In the genomic region with DNA sequence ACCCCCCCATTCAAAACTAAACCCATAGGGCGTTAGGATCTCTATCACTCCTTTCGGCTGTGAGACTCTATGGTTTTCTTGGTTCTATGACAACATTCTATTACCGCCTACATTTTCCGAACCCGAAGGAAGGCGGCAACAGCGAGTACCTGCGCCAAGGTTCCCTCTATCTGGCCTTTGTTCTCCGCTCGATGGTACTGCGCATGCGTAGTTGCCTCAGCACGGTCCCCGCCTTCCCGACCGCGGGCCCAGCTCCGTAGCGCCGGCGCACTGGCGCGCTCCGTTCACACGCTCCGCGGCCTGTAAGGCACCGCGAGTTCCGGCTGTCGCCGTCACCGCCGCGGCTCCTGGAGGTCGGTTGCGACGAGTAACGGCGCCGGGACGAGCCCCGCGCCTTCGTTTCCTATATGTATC, we compare ENCODE assay signal across 8 mouse cellular contexts. TPM values are rescaled to one million over a fixed set of nuclear protein-coding genes. Genes with fewer than 3 reads are reported as not detected.
DNase-seq lines count a peak whose midpoint lies in the region; ATAC-seq and TF ChIP-seq lines count a peak whose summit lies in the region.

A gene (plus strand): TSS at position 239 of the 414 bp plus-strand sequence.

- intact Hi-C loops in heart, adult 2 months (cut with DNase I), result loop anchor here (1.0 kb wide), 1 partner anchor 25 kb away; no protein-coding TSS in a partner anchor

- WGBS in embryonic facial prominence, embryonic 14.5 days, result under 1% methylated on average over 44 of the region's 45 CpGs
- WGBS in heart, adult 2 months, result under 1% methylated on average over 45 of the region's 45 CpGs
- WGBS in limb, embryonic 13.5 days, result under 1% methylated on average over 45 of the region's 45 CpGs
- under 1% methylated on average over 45 of the region's 45 CpGs for WGBS in midbrain, embryonic 16.5 days

- peaks cover 15% of the 10 kb centered on the region for H3K4me1 ChIP-seq in embryonic facial prominence, embryonic 14.5 days (ENCODE audit: control insufficient read depth, insufficient read depth, low read length)
- peaks cover 6% of the 10 kb centered on the region for H3K4me1 ChIP-seq in heart, adult 2 months (ENCODE audit: control insufficient read depth, insufficient read depth, low read length)
- H3K4me1 ChIP-seq in limb, embryonic 13.5 days, result peaks cover 25% of the 10 kb centered on the region
- H3K4me1 ChIP-seq in midbrain, embryonic 16.5 days (ENCODE audit: control insufficient read depth, insufficient read depth, low read length), result peaks cover 26% of the 10 kb centered on the region

- peaks cover 5% of the 10 kb centered on the region for H3K79me2 ChIP-seq in heart, adult 2 months (replicated peaks; ENCODE audit: control insufficient read depth, insufficient read depth, low read length)

- peak; percentile 79 for TF ChIP-seq POLR2A in heart, adult 2 months (IDR thresholded peaks at IDR 0.05; ENCODE audit: insufficient read depth, low read depth, low read length)

- peak; percentile 99 for ATAC-seq in embryonic facial prominence, embryonic 14.5 days (ENCODE audit: low read depth)
- ATAC-seq in limb, embryonic 13.5 days (ENCODE audit: low FRiP score, low read depth), result peak; percentile 98
- ATAC-seq in midbrain, embryonic 16.5 days, result peak; percentile 99

- peak within 1 kb of the TSS; percentile 99 for H3K4me3 ChIP-seq in embryonic facial prominence, embryonic 14.5 days (ENCODE audit: low read depth, low read length)
- peak within 1 kb of the TSS; percentile 99 for H3K4me3 ChIP-seq in heart, adult 2 months
- peak within 1 kb of the TSS; percentile 97 for H3K4me3 ChIP-seq in limb, embryonic 13.5 days
- peak within 1 kb of the TSS; percentile 53 for H3K4me3 ChIP-seq in midbrain, embryonic 16.5 days (ENCODE audit: low read depth, low read length)

- no peaks in the 10 kb centered on the region for H3K27me3 ChIP-seq in embryonic facial prominence, embryonic 14.5 days (replicated peaks; ENCODE audit: control insufficient read depth, insufficient read depth, low read length)
- H3K27me3 ChIP-seq in heart, adult 2 months (ENCODE audit: control insufficient read depth, insufficient read depth, low read length), result no peaks in the 10 kb centered on the region
- no peaks in the 10 kb centered on the region for H3K27me3 ChIP-seq in limb, embryonic 13.5 days
- H3K27me3 ChIP-seq in midbrain, embryonic 16.5 days (ENCODE audit: control insufficient read depth, insufficient read depth, low read depth, low read length), result no peaks in the 10 kb centered on the region

- peaks cover 4% of the 10 kb centered on the region; the same call in 1 of the 2 replicates for H3K9me3 ChIP-seq in embryonic facial prominence, embryonic 14.5 days (ENCODE audit: control insufficient read depth, low read length)
- H3K9me3 ChIP-seq in limb, embryonic 13.5 days, result 0 out of 2 replicates have a peak, but pooled peaks cover 4% of the 10 kb centered on the region
- H3K9me3 ChIP-seq in midbrain, embryonic 16.5 days (replicated peaks; ENCODE audit: control insufficient read depth, low read length, poor library complexity, severe bottlenecking), result no peaks in the 10 kb centered on the region

- H3K4me2 ChIP-seq in embryonic facial prominence, embryonic 14.5 days (ENCODE audit: low read depth, low read length), result peak within 1 kb of the TSS; percentile 97
- H3K4me2 ChIP-seq in limb, embryonic 13.5 days (replicated peaks), result peak within 1 kb of the TSS; percentile 98
- peak within 1 kb of the TSS; percentile 97 for H3K4me2 ChIP-seq in midbrain, embryonic 16.5 days (ENCODE audit: low read length)

- H3K36me3 ChIP-seq in embryonic facial prominence, embryonic 14.5 days (ENCODE audit: control insufficient read depth, insufficient read depth, low read length), result no peaks in the 10 kb centered on the region
- peaks cover 14% of the 10 kb centered on the region for H3K36me3 ChIP-seq in heart, adult 2 months (ENCODE audit: control insufficient read depth, insufficient read depth, low read length)
- 0 out of 2 replicates have a peak, but pooled peaks cover 4% of the 10 kb centered on the region for H3K36me3 ChIP-seq in limb, embryonic 13.5 days
- H3K36me3 ChIP-seq in midbrain, embryonic 16.5 days (ENCODE audit: control insufficient read depth, insufficient read depth, low read length), result no peaks in the 10 kb centered on the region

- H3K9ac ChIP-seq in embryonic facial prominence, embryonic 14.5 days (ENCODE audit: low read depth, low read length), result peak within 1 kb of the TSS; percentile 95
- H3K9ac ChIP-seq in heart, adult 2 months (ENCODE audit: low read depth, low read length), result peak within 1 kb of the TSS; percentile 84
- H3K9ac ChIP-seq in limb, embryonic 13.5 days, result peak within 1 kb of the TSS; percentile 99
- H3K9ac ChIP-seq in midbrain, embryonic 16.5 days (ENCODE audit: low read depth, low read length), result peak within 1 kb of the TSS; percentile 80

- TF ChIP-seq CTCF in heart, adult 2 months (IDR thresholded peaks at IDR 0.05), result peak; percentile 73

- H3K27ac ChIP-seq in embryonic facial prominence, embryonic 14.5 days (replicated peaks; ENCODE audit: low read depth, low read length), result peak within 1 kb of the TSS; percentile 87
- H3K27ac ChIP-seq in heart, adult 2 months, result peak within 1 kb of the TSS; percentile 93
- H3K27ac ChIP-seq in limb, embryonic 13.5 days, result peak within 1 kb of the TSS; percentile 84
- H3K27ac ChIP-seq in midbrain, embryonic 16.5 days (ENCODE audit: low read length), result peak within 1 kb of the TSS; percentile 89

- TF ChIP-seq EP300 in heart, adult 2 months (IDR thresholded peaks at IDR 0.05; ENCODE audit: insufficient read depth, low read depth, low read length), result peak; percentile 61; the same call in 1 of the 2 replicates

- peak; percentile 98 for DNase-seq in 3T3-L1 (ENCODE audit: low read depth, low spot score)
- DNase-seq in adrenal gland, postnatal 4 days (ENCODE audit: low spot score in 2 of 2), result peak; percentile 92 to 93
- peak; percentile 99 for DNase-seq in embryonic facial prominence, embryonic 14.5 days (ENCODE audit: low spot score)
- peak; percentile 95 to 98 for DNase-seq in heart, adult 2 months
- DNase-seq in kidney, adult 8-10 months, result peak; percentile 98
- DNase-seq in spleen, postnatal 10 days (ENCODE audit: low spot score in 2 of 2), result peak; percentile 94 to 96

RNA-seq across cellular contexts. Expression of the gene that starts here (rescaled TPM):
- total RNA-seq in adrenal gland, postnatal 4 days (2021), result 10 to 100 TPM; 58.2 to 71.2 TPM
- 35.8 and 36.3 TPM in 2 replicates for polyA plus RNA-seq in embryonic facial prominence, embryonic 14.5 days (2014; fragmentation: Nextera tagmentation; extraction: Ambion mirVana)
- 10 to 100 TPM; 26.7 to 26.8 TPM for total RNA-seq in heart, adult 2 months (2021)
- 9.3 and 12.1 TPM in 2 replicates for polyA plus RNA-seq in heart, adult 2 months (2012; rRNA removed)
- 37.1 and 38.2 TPM in 2 replicates for polyA plus RNA-seq in limb, embryonic 13.5 days (2015; fragmentation: Nextera tagmentation; extraction: Ambion mirVana)
- 30.3 and 32.1 TPM in 2 replicates for polyA plus RNA-seq in midbrain, embryonic 16.5 days (2015; fragmentation: Nextera tagmentation; extraction: Ambion mirVana)

Comparison
In these comparisons a context has a peak if more than half of its experiments do, and no peak if none do; other contexts are left out.
1. Peak in every context shown above with its lines: DNase-seq, ATAC-seq, H3K4me3 ChIP-seq and H3K27ac ChIP-seq.